Mouse (Mus musculus): ENCODE measurements at regions not wholly inside any gene's neighbourhood (a gene's known extent, or its start where the extent isn't known, plus 50 kb on each side); places are given as distances from the start of the nearest gene placed in this dataset.

- TF ChIP-seq CTCF (IDR thresholded peaks at IDR 0.05; ENCODE audit: low read depth) (no peak), EP300 (IDR thresholded peaks at IDR 0.05; ENCODE audit: low read depth) (no peak)
These were observed 149.3 kb upstream of the Tbc1d2b start for GRCm38 (mm10) chr9:90419762-90420541.
